Mouse (Mus musculus) cerebellum, adult 9-10 months (tissue): ENCODE measurements around the gene Espn.

ENCODE experiments used
- DNase-seq: peaks from one replicate; pipeline ENCODE4 v3.0.0; 2022

The Espn gene

DNA sequence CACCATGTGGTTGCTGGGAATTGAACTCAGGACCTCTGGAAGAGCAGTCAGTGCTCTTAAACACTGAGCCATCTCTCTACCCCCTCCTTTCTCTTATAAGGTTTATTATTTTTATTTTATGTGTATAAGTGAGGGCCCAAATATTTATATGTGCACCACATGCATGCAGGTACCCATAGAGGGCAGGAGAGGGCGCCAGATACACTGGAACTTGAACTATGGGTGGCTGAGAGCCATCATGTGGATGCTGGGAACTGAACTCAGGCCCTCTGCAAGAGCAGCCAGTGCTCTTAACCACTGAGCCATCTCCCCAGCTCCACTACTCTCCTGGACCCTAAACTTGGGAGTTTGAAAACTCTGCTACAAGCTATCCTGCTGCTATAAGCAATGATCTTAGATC, 8.5 kb downstream of the Espn start:
- DNase-seq: no peak

DNA sequence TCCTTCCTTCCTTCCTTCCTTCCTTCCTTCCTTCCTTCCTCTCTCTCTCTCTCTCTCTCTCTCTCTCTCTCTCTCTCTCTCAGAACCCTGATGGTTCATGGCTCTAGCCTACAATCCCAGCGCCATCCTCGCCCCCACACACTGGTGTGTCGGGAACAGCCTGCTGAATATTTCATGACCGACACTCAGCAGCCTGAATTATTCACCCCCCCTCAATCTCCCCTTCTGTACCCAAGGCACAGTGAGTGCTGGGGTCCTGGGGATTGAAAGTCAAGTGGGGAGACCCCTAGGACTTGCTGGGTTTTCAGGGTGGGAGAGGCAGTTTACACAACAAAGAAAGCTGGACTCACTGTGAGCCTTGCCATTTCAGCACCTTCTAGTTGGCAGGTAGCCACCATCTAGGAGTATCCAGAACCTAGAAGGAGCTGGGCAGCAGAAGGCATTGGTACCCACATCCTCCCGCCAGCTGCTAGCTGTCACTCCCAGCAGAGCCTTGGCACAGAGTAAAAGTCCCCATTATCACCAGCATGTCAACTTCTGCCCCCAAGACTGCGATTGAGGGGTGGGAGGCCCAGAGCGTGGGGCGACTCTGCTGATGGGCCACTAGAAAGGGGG, 10.5 kb downstream of the Espn start:
- DNase-seq: no peak

DNA sequence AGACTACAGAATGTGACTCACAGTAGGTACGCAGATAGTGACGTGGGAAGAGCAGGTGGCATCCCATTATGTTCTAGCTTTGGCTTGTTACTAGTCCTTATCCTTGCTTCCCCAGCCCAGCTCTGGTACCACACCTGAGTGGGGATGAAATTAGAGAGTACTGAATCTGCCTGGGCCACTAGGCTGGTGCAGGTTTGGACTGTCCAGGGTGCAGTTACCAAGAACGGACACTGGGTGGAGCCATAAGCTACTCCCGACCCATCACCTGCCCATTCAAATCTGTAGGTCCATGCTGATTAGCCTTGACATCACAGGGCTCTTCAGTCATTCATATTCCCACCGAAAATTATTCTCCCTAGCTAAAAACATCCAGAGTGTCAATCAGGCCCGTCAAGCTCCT, 11.7 kb downstream of the Espn start:
- no peak for DNase-seq

- DNase-seq: peak; percentile 80
Measured at GRCm38 (mm10) chr4:152138497-152139260, 13.5 kb downstream of the Espn start.

GRCm38 (mm10) chr4:152136876-152137250, 15.3 kb downstream of the Espn start:
- no peak for DNase-seq

- no peak for DNase-seq
Measured at GRCm38 (mm10) chr4:152136112-152136875, 15.9 kb downstream of the Espn start.

DNA sequence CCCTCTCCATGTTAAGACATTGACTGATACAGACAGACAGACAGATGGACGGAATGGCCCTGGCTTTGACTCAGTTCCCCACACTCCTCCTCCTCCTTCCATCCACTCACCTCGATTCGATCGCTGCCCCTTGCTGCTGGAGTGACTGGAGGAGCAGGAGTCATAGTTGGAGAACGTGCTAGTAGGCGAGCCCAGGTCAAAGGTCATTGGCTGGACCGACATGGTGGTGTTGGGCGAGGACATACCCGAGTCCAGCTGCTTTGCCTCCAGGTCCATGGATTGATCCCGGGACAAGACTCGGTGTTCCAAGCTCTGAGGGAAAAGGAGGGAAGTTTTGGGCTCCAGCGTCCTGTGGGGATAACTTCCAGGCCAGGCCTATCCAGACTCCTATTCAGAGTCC, 16.8 kb downstream of the Espn start:
- DNase-seq: no peak

- DNase-seq: no peak
Measured at GRCm38 (mm10) chr4:152134507-152134906, 17.7 kb downstream of the Espn start.

DNA sequence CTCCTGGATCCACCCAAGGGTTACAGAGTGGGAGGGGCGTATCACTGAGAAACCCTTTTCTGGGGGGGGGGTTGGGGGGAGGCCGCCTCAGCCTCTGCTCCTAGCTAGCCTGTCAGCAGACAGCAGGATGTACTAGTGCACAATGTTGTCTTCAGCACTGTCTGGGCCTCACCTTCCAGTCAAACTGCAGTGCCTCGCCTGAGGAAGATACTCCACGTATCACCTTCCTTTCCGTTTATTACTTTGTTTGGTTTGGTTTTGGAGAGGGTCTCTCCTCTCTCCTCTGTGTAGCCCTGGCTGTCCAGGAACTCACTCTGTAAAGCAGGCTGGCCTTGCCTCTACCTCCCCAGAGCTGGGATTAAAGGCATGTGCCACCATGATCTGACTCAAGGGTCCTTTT, 19.0 kb downstream of the Espn start:
- no peak for DNase-seq

- no peak for DNase-seq
Measured at GRCm38 (mm10) chr4:152132772-152133169, 19.4 kb downstream of the Espn start.

DNA sequence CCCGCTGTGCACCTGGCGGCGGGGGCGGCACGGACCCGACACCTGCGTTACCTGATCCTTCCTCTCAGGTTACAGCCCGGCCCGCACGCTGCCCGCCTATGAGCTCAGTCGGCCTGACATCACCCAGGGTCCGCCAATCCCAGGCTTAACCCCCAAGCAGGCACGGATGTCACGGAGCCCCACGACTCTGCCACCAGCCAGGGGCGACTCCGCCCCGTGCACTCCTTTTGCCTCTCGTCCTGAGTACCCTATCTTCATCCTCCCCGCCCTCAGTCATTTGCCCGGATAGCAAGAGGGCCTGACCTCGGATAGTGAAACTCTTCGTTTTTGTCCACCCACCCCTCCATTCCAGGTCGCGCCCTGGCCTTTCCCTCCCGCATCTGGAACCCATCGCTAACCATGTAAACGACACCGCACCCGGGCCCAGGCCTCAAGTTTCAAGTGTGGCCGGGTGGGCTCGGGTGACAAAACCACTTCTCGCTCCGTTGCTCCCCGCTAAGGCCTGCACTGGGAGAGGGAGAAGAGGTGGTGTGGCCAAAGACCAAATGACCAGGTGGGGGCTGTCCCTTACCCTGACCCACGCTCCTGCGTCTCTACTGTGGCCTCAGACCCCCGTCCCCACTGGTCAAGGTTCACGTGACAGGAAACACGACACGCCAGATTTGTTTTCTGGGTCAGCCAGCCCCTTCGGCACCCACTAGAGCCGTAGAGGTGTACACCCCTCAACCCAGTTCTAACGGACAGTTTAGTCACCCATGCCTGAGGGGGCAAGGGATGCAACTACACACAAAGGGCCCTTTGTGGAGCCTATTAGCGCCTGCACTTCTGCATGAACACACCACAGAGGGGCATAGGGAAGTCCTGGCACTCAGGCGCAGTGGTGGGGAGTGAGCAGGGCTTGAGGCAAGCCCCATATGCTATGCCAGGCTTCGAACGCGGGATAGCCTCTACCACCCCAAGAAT, 20.1 kb downstream of the Espn start:
- no peak for DNase-seq

DNA sequence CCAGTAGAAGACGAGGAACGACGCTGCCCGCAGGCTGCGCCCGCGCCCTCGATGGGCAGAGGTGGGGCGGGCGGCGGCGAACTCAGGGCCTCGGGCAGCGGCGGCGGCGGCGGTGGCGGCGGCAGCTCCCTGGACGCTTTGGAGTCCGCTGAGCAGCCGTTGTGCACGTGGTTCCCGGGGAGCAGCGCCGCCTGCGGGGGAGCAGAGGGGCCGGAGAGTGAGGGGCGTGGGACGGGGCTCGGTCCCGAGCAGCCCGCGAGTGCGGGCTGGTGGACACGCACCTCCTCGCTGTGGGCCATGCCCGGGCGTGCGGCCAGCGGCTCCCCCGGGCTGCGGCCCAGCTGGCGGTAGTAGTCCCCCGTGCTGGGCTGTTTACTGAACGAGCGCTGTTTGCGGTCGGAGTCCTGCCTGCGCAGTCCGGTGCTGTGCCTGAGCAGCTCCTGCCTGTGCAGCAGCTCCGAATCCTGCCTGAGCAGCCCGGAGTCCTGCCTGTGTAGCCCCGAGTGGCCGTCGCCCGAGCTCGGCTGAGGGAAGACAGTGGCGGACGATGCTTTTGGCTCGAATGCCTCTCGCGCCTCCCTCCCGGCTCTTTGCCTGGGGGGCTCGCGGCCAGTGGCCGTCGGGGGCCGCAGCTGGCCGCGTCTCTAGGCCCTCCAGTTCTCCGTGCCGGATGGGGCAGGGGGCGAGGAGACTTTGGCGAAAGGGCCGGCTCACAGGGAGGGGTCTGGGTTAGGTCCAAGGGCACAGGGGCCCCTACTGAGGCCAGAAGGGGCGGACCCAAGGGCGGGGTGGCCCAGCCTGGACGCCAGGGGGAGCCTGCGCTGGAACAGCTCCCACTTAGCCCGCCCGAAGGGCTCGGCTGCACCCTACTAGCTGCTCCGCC, 21.2 kb downstream of the Espn start:
- no peak for DNase-seq

- DNase-seq: no peak
Measured at GRCm38 (mm10) chr4:152129395-152129930, 22.7 kb downstream of the Espn start.

GRCm38 (mm10) chr4:152128784-152129183, 23.4 kb downstream of the Espn start:
- DNase-seq: no peak

DNA sequence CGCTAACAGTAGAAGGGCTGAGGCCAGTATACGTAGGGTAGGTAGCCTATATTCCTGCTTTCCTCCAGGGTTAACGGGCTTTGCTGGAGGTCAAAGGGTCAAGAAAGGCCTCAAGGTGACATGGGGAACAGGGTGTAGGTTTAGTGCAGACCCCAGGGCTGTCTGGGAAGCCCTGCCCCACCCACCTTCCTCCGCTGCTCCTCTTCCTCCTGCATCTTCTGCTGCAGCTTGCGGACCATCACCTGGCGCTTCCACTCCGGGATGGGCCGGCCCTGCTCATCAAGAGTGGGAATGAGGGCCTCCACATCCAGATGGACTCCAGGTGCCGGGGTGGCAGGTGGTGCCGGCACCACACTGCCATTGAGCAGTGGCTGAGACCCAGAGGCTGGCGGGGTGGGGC, 24.3 kb downstream of the Espn start:
- DNase-seq: no peak

DNA sequence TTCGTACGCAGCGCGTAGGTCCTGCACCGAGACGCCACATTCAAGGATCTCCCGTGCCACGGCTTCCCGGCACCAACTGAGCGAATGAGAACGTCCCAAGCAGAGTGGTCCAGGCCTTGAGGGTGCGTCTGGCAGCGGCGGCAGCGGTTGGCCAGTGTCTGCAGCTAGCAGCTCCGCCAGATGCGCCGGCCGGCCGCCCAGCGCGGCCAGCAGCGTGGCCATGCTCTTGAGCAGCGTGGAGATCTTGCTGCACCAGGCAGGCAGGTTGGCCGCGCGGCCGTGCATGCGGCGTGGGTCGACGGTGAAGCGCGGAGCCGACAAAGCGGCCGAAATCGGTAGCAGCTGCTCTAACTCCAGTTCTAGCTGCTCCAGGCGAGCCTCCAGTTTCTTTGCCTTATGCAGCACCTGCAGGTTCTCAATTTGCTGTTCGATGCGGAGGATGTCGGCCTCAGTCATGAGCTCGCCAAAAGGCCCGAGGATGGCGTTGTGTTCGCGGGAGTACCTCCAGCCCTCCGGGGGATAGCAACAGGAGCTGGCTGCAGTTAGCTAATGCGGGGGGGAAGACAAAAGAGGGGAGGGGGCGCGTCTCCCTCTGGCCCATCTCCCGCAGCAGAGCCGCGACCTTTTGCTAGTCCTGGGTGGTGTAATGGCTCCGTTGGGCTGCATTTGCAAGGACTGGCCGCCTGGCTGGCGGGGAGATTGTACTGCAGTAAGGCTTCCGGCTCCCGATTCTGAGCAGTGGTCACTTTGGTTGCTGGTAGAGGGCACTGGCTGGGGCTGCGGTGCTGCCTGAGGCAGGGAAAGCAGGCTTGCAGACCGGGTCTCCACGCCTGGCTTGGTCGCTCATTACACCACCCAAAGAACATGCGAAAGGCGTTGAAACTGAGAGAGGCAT, 25.9 kb downstream of the Espn start:
- DNase-seq: no peak

GRCm38 (mm10) chr4:152125161-152126025, 26.8 kb downstream of the Espn start:
- DNase-seq: peak; percentile 46

DNA sequence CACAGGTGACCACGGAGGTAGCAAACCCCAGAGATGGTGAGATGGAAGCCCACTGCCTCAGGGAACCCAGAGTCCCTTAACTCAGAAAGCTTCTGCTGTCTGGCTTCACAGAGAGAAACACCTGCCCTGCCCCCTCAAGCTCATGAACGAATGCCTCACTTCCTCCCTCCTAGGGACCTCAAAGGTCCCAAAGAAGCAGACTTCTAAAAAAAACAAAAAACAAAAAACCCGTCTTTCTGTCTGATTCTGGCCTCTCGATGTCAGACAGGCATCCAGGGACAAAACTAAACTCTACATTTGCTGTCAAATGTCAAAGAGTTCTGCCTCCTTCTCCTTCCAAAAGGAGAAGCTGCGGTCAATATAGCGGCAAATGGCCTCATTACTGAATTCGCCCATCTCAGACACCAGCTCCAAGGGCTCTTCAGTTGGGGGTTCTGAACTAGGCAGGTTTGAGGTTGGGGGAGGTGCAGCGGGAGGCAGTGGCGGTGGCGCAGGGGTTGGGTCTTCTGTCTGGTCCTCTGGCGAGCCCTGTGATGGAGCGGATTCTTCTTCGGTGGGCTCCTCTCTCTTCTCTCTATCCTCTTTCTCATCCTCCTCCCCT, 27.7 kb downstream of the Espn start:
- DNase-seq: no peak

GRCm38 (mm10) chr4:152121183-152121505, 31.0 kb downstream of the Espn start:
- DNase-seq: no peak
